Mouse (Mus musculus) cerebellum, adult 9-10 months (tissue): ENCODE results near the gene Tmem246.

Source experiments
- DNase-seq: peaks from one replicate; pipeline ENCODE4 v3.0.0; 2022

Tmem246 gene

GRCm38 (mm10) chr4:49572194-49572593, 25.5 kb downstream of the Tmem246 start:
- DNase-seq, result no peak

DNA sequence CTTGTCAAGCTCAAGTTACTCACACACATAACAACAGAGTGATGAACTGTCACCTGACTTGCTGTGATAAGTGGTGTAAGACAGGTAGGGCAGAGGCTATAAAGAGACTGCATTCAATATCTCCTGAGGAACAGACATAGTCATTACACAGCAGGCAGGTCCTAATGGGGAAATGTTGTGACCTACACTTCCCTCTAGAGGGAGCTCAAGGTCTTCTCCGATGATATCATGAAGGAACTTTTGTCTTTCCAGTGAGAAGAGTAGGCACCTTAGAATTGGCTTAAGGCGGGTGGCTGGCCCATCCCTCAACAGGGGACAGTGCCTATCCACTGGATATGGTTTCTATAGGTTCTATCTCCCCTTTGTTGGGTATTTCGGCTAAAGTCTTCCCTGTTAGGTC, 30.1 kb downstream of the Tmem246 start:
- DNase-seq, result peak; percentile 88

- DNase-seq, result peak; percentile 89
Observed at GRCm38 (mm10) chr4:49559915-49560772, 37.5 kb downstream of the Tmem246 start.

GRCm38 (mm10) chr4:49558181-49558580, 39.5 kb downstream of the Tmem246 start:
- no peak for DNase-seq

GRCm38 (mm10) chr4:49557375-49557774, 40.3 kb downstream of the Tmem246 start:
- no peak for DNase-seq

GRCm38 (mm10) chr4:49553380-49553779, 44.3 kb downstream of the Tmem246 start:
- no peak for DNase-seq

- DNase-seq, result no peak
Observed at GRCm38 (mm10) chr4:49549383-49549782, 48.3 kb downstream of the Tmem246 start, which contains the start of gene Aldob. Aldob (minus strand) TSS chr4:49549546.

DNA sequence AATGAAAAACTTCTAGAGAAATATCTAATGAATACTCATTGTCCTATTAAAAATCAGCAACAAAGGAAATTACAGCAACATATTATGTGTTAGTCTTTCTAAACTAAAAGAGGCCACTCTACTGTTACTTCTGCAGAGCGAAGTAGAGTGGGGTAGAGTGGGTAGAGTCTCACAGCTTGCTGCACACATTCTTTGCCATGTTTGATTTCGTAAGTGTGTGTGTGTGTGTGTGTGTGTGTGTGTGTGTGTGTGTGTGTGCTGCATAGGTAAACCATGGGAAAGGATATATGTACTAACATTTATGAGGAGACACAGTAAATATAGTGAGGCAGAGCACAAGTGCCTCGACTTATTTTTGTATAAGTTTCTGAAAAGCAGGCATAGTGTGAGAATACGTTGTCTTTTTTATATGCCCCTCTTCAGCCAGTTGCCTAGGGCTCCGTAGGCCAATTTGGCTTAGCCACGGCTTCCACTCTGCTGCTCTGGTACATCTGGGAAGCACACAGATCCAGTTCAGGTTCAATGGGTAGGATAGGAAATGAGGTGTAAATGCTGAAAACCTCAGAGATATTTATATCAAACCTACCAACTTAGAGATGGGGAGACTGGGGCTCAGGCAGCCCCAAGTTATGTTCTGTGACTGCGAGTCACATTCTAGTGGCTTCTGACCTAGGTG, 50.0 kb downstream of the Tmem246 start:
- DNase-seq, result no peak

GRCm38 (mm10) chr4:49546873-49547543, 50.7 kb downstream of the Tmem246 start:
- DNase-seq, result no peak

DNA sequence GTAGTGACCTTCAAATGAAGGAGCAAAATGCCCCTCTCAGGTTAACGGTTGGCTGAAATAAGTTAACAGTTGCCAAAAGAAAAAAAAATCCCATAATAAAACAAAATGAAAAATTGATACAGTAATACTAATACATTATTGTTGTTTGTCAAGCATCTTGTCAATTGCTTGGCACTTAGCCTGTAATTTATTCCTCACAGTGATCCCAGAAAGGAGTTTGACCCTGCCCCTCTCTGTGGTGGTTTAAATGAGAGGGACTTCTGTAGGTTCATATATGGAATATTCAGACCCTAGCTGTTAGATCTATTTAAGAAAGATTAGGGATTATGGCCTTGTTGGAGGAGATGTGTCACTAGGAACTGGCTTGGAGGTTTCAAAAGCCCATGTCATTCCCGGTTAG, 51.6 kb downstream of the Tmem246 start:
- no peak for DNase-seq

- DNase-seq, result no peak
Observed at GRCm38 (mm10) chr4:49540966-49541365, 56.7 kb downstream of the Tmem246 start.

GRCm38 (mm10) chr4:49539665-49540064, 58.0 kb downstream of the Tmem246 start:
- DNase-seq, result no peak

DNA sequence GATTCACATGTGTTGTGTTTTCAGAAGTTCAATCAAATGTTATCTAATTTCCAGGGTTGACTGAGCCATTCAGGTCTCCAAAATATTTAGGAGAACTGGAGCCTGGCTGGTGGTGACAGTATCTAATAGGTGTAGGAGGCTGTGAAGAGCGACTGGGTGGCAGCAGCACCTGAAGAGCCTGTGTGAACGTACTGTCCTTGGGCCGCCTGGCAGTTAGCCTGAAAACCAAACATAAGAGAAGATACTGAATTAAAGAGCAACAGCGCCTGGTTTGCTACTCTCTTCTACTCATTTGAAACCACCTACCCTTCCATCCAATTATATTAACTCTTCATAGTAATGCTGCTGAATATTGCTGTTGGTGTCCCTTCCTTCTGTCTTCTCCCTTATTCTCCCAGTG, 61.0 kb downstream of the Tmem246 start:
- no peak for DNase-seq

DNA sequence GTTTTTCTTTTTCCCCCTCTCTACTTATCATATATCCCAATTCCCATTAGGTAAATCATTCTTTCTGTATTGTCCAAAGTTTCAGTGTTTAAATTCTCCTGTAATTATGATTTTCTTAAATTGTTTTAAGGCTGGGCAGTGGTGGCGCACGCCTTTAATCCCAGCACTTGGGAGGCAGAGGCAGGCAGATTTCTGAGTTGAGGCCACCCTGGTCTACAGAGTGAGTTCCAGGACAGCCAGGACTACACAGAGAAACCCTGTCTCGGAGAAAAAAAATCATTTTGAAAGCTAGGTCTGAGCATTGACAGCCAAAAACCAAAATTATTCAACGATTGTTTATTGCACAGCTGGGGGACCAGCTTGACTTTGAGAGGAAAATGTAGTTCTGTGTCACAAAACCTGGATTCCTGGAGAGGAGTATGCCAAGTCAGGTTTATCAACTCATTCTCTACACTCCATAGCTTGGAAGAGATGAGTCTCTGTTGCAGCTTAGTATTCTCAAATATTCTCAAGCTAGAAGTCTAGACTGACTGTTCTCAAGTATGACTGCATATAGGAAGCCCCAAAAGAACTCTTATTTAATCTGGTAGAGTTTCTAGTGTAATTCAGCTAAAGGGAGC, 61.9 kb downstream of the Tmem246 start:
- DNase-seq, result no peak

DNA sequence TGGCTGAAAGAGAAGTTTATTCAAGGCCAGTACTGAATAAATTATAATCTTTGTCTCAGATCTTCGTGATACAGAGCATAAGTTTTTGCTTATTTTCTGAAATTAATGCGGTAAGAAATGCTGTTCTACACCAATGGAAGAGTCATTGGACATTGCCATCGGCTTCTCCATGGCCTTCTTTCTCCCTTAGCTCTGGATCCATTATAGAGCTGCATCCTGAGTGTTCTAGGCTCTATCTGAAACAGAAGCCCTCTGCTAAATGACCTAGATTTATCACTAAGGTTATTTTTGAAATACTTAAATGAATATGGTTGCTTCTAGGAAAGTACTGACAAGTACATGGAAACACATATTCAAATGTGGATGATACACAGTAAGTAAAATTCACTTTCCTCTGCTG, 62.6 kb downstream of the Tmem246 start:
- no peak for DNase-seq
